Mouse (Mus musculus) hindlimb bud, embryonic 11.5 days (tissue): ENCODE results near the gene Kdelr3.

Source experiments
- DNase-seq: peaks from one replicate; pipeline ENCODE4 v3.0.0-alpha.2; 2012; ENCODE audit warnings: low read depth, low spot score; ENCODE audit errors: extremely low spot score

The Kdelr3 gene

GRCm38 (mm10) chr15:79559649-79560048, 43.4 kb downstream of the Kdelr3 start:
- no peak for DNase-seq

DNA sequence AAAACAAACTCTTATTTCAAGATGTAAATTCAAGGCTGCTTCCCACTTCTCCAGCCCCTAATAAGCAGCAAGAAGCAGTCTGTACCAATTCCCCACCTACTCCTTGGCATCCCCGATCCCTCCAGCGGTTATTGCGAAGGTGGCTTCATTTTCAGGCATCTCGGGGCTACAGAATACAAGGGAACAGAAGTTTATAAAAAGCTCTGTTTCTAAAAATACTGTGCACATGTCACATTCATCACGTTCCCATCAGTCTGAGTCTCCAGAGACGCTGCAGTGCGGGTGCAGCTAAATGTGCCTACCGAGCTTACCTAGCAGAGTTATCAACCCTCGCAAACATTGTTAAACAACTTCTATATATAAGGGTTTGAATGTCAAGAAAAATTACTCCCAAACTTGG, 46.2 kb downstream of the Kdelr3 start:
- no peak for DNase-seq

GRCm38 (mm10) chr15:79575543-79576222, 59.5 kb downstream of the Kdelr3 start:
- no peak for DNase-seq

GRCm38 (mm10) chr15:79576947-79577346, 60.7 kb downstream of the Kdelr3 start:
- no peak for DNase-seq
